Mouse (Mus musculus) left cerebral cortex, adult 9 months (tissue): ENCODE results near the gene Pfkfb4.

ENCODE experiments used
- DNase-seq, 2 experiments: peaks; one replicate each; pipeline ENCODE4 v3.0.0; 2022; ENCODE audit warnings: low spot score in 2 of 2

The Pfkfb4 gene

GRCm38 (mm10) chr9:108996411-108996810 lies 4.8 kb downstream of the Pfkfb4 start:
- no peak for DNase-seq

GRCm38 (mm10) chr9:108998287-108999166 lies 6.9 kb downstream of the Pfkfb4 start:
- DNase-seq, result no peak

GRCm38 (mm10) chr9:108999167-108999526 lies 7.6 kb downstream of the Pfkfb4 start:
- DNase-seq, result no peak

GRCm38 (mm10) chr9:109000726-109001125 lies 9.1 kb downstream of the Pfkfb4 start:
- DNase-seq, result peak in 1 of 2 experiments; percentile 68

GRCm38 (mm10) chr9:109003201-109003600 lies 11.6 kb downstream of the Pfkfb4 start:
- DNase-seq, result no peak

- no peak for DNase-seq
Observed at GRCm38 (mm10) chr9:109007025-109007780, 15.6 kb downstream of the Pfkfb4 start.

- DNase-seq, result no peak
Observed at GRCm38 (mm10) chr9:109008081-109008480, 16.5 kb downstream of the Pfkfb4 start.

GRCm38 (mm10) chr9:109008994-109009635 lies 17.5 kb downstream of the Pfkfb4 start:
- DNase-seq, result peak; percentile 61 to 75

GRCm38 (mm10) chr9:109009636-109010315 lies 18.2 kb downstream of the Pfkfb4 start:
- DNase-seq, result peak in 1 of 2 experiments; percentile 63

- DNase-seq, result no peak
Observed at GRCm38 (mm10) chr9:109010316-109010690, 18.7 kb downstream of the Pfkfb4 start.

GRCm38 (mm10) chr9:109015397-109015796 lies 23.8 kb downstream of the Pfkfb4 start:
- DNase-seq, result no peak

GRCm38 (mm10) chr9:109016973-109017604 lies 25.5 kb downstream of the Pfkfb4 start:
- DNase-seq, result no peak

- peak in 1 of 2 experiments; percentile 9 for DNase-seq
Observed at GRCm38 (mm10) chr9:109021428-109021827, 29.9 kb downstream of the Pfkfb4 start.

- peak; percentile 55 to 73 for DNase-seq
Observed at GRCm38 (mm10) chr9:109022866-109023685, 31.5 kb downstream of the Pfkfb4 start.

- no peak for DNase-seq
Observed at GRCm38 (mm10) chr9:109027521-109027920, 35.9 kb downstream of the Pfkfb4 start.

GRCm38 (mm10) chr9:109028421-109028820 lies 36.8 kb downstream of the Pfkfb4 start:
- no peak for DNase-seq

GRCm38 (mm10) chr9:109028919-109029318 lies 37.3 kb downstream of the Pfkfb4 start:
- DNase-seq, result no peak

GRCm38 (mm10) chr9:109030312-109030711 lies 38.7 kb downstream of the Pfkfb4 start:
- no peak for DNase-seq

- DNase-seq, result no peak
Observed at GRCm38 (mm10) chr9:109031001-109031400, 39.4 kb downstream of the Pfkfb4 start.

GRCm38 (mm10) chr9:109031686-109032085 lies 40.1 kb downstream of the Pfkfb4 start:
- no peak for DNase-seq
